Mouse (Mus musculus): ENCODE measurements around the gene Zdhhc18. TPM values are rescaled to one million over a fixed set of nuclear protein-coding genes. Genes with fewer than 3 reads are reported as not detected.

Gene Zdhhc18
- polyA plus RNA-seq, 1 experiment from 2014 or later, result 4.4 TPM

GRCm38 (mm10) chr4:133626221-133626620 is 23.7 kb downstream of the Zdhhc18 start:
- H3K27ac ChIP-seq, result no peak overlapping the region
- no peaks in the 10 kb centered on the region for H3K9me3 ChIP-seq
- WGBS, result 34% methylated on average over 5 of the region's 5 CpGs
- H3K4me1 ChIP-seq (replicated peaks), result peaks cover 20% of the 10 kb centered on the region
- H3K36me3 ChIP-seq, result peaks cover 46% of the 10 kb centered on the region
- H3K27me3 ChIP-seq, result no peaks in the 10 kb centered on the region
- no peak overlapping the region; the same call in 1 of the 2 replicates for H3K9ac ChIP-seq
- H3K4me3 ChIP-seq, result no peak overlapping the region
- no peak for ATAC-seq (ENCODE audit: low FRiP score)
- no peak overlapping the region for H3K4me2 ChIP-seq

- Histone ChIP-seq H3K4me3 (no peak overlapping the region), H3K4me1 (replicated peaks) (peaks cover 14% of the 10 kb centered on the region), H3K36me3 (peaks cover 52% of the 10 kb centered on the region), H3K9me3 (no peaks in the 10 kb centered on the region), H3K9ac (no peak overlapping the region; the same call in 1 of the 2 replicates), H3K27me3 (no peaks in the 10 kb centered on the region), H3K27ac (peak overlapping the region; percentile 48; the same call in 1 of the 2 replicates), H3K4me2 (no peak overlapping the region)
- WGBS, result 65% methylated on average over 11 of the region's 11 CpGs
- no peak for ATAC-seq (ENCODE audit: low FRiP score)
Measured at GRCm38 (mm10) chr4:133625621-133626071, 24.3 kb downstream of the Zdhhc18 start.

- 94% methylated on average over 7 of the region's 7 CpGs for WGBS
- ATAC-seq (ENCODE audit: low FRiP score), result no peak
- Histone ChIP-seq H3K9ac (no peak overlapping the region), H3K4me3 (no peak overlapping the region), H3K27me3 (no peaks in the 10 kb centered on the region), H3K36me3 (peaks cover 55% of the 10 kb centered on the region), H3K27ac (no peak overlapping the region), H3K4me1 (replicated peaks) (peaks cover 8% of the 10 kb centered on the region; the same call in 1 of the 2 replicates), H3K9me3 (no peaks in the 10 kb centered on the region), H3K4me2 (no peak overlapping the region)
Measured at GRCm38 (mm10) chr4:133624830-133625229, 25.1 kb downstream of the Zdhhc18 start.

GRCm38 (mm10) chr4:133622161-133622695 is 27.7 kb downstream of the Zdhhc18 start:
- no peak overlapping the region for H3K4me2 ChIP-seq
- H3K27me3 ChIP-seq, result no peaks in the 10 kb centered on the region
- no peaks in the 10 kb centered on the region for H3K4me1 ChIP-seq (replicated peaks)
- peaks cover 66% of the 10 kb centered on the region for H3K36me3 ChIP-seq
- H3K4me3 ChIP-seq, result no peak overlapping the region
- H3K9me3 ChIP-seq, result no peaks in the 10 kb centered on the region
- ATAC-seq (ENCODE audit: low FRiP score), result no peak
- H3K27ac ChIP-seq, result no peak overlapping the region
- 83% methylated on average over 11 of the region's 11 CpGs for WGBS
- no peak overlapping the region for H3K9ac ChIP-seq

- no peak overlapping the region for H3K4me3 ChIP-seq
- H3K9me3 ChIP-seq, result no peaks in the 10 kb centered on the region
- ATAC-seq (ENCODE audit: low FRiP score), result no peak
- peaks cover 63% of the 10 kb centered on the region for H3K36me3 ChIP-seq
- 93% methylated on average over 8 of the region's 8 CpGs for WGBS
- no peaks in the 10 kb centered on the region for H3K4me1 ChIP-seq (replicated peaks)
- no peak overlapping the region for H3K4me2 ChIP-seq
- no peak overlapping the region for H3K27ac ChIP-seq
- no peaks in the 10 kb centered on the region for H3K27me3 ChIP-seq
- H3K9ac ChIP-seq, result no peak overlapping the region
Measured at GRCm38 (mm10) chr4:133620668-133621067, 29.3 kb downstream of the Zdhhc18 start.

- Histone ChIP-seq H3K36me3 (peaks cover 63% of the 10 kb centered on the region), H3K9me3 (no peaks in the 10 kb centered on the region), H3K4me2 (no peak overlapping the region), H3K27me3 (no peaks in the 10 kb centered on the region), H3K27ac (no peak overlapping the region), H3K4me3 (no peak overlapping the region), H3K4me1 (replicated peaks) (no peaks in the 10 kb centered on the region), H3K9ac (no peak overlapping the region)
- ATAC-seq (ENCODE audit: low FRiP score), result no peak
- 75% methylated on average over 4 of the region's 4 CpGs for WGBS
Measured at GRCm38 (mm10) chr4:133619473-133620136, 30.3 kb downstream of the Zdhhc18 start.

GRCm38 (mm10) chr4:133617936-133618335 is 32.0 kb downstream of the Zdhhc18 start:
- Histone ChIP-seq H3K9ac (no peak overlapping the region), H3K4me3 (no peak overlapping the region), H3K4me2 (no peak overlapping the region), H3K4me1 (replicated peaks) (no peaks in the 10 kb centered on the region), H3K27me3 (no peaks in the 10 kb centered on the region), H3K36me3 (peaks cover 68% of the 10 kb centered on the region), H3K27ac (no peak overlapping the region), H3K9me3 (no peaks in the 10 kb centered on the region)
- no peak for ATAC-seq (ENCODE audit: low FRiP score)
- 90% methylated on average over 11 of the region's 11 CpGs for WGBS

GRCm38 (mm10) chr4:133615416-133615815 is 34.5 kb downstream of the Zdhhc18 start:
- Histone ChIP-seq H3K4me1 (replicated peaks) (no peaks in the 10 kb centered on the region), H3K4me2 (no peak overlapping the region), H3K27me3 (no peaks in the 10 kb centered on the region), H3K36me3 (peaks cover 76% of the 10 kb centered on the region), H3K9me3 (peaks cover 5% of the 10 kb centered on the region; the same call in 1 of the 2 replicates), H3K4me3 (no peak overlapping the region), H3K9ac (no peak overlapping the region), H3K27ac (no peak overlapping the region)
- ATAC-seq (ENCODE audit: low FRiP score), result no peak
- WGBS, result 86% methylated on average over 10 of the region's 10 CpGs

- ATAC-seq (ENCODE audit: low FRiP score), result no peak
- Histone ChIP-seq H3K9ac (no peak overlapping the region), H3K4me2 (no peak overlapping the region), H3K27me3 (no peaks in the 10 kb centered on the region), H3K4me1 (replicated peaks) (no peaks in the 10 kb centered on the region), H3K36me3 (peaks cover 74% of the 10 kb centered on the region), H3K9me3 (peaks cover 5% of the 10 kb centered on the region; the same call in 1 of the 2 replicates), H3K4me3 (no peak overlapping the region), H3K27ac (no peak overlapping the region)
- 82% methylated on average over 8 of the region's 8 CpGs for WGBS
Measured at GRCm38 (mm10) chr4:133614274-133614761, 35.6 kb downstream of the Zdhhc18 start.

GRCm38 (mm10) chr4:133613867-133614266 is 36.1 kb downstream of the Zdhhc18 start:
- no peak overlapping the region for H3K9ac ChIP-seq
- H3K4me1 ChIP-seq (replicated peaks), result no peaks in the 10 kb centered on the region
- ATAC-seq (ENCODE audit: low FRiP score), result no peak
- H3K36me3 ChIP-seq, result peaks cover 73% of the 10 kb centered on the region
- H3K4me3 ChIP-seq, result no peak overlapping the region
- peaks cover 5% of the 10 kb centered on the region; the same call in 1 of the 2 replicates for H3K9me3 ChIP-seq
- H3K27ac ChIP-seq, result no peak overlapping the region
- WGBS, result 88% methylated on average over 4 of the region's 4 CpGs
- H3K27me3 ChIP-seq, result no peaks in the 10 kb centered on the region
- no peak overlapping the region for H3K4me2 ChIP-seq

GRCm38 (mm10) chr4:133613026-133613425 is 36.9 kb downstream of the Zdhhc18 start:
- Histone ChIP-seq H3K4me1 (replicated peaks) (no peaks in the 10 kb centered on the region), H3K36me3 (peaks cover 80% of the 10 kb centered on the region), H3K27ac (no peak overlapping the region), H3K4me3 (no peak overlapping the region), H3K9ac (no peak overlapping the region), H3K27me3 (no peaks in the 10 kb centered on the region), H3K9me3 (peaks cover 5% of the 10 kb centered on the region; the same call in 1 of the 2 replicates), H3K4me2 (no peak overlapping the region)
- no peak for ATAC-seq (ENCODE audit: low FRiP score)
- 95% methylated on average over 8 of the region's 8 CpGs for WGBS

GRCm38 (mm10) chr4:133612416-133612815 is 37.5 kb downstream of the Zdhhc18 start:
- Histone ChIP-seq H3K9me3 (peaks cover 5% of the 10 kb centered on the region; the same call in 1 of the 2 replicates), H3K9ac (no peak overlapping the region), H3K36me3 (peaks cover 80% of the 10 kb centered on the region), H3K27ac (no peak overlapping the region), H3K27me3 (no peaks in the 10 kb centered on the region), H3K4me2 (no peak overlapping the region), H3K4me3 (no peak overlapping the region), H3K4me1 (replicated peaks) (no peaks in the 10 kb centered on the region)
- 95% methylated on average over 7 of the region's 7 CpGs for WGBS
- ATAC-seq (ENCODE audit: low FRiP score), result no peak
